Mouse (Mus musculus): ENCODE data around the gene Abhd15.

DNA sequence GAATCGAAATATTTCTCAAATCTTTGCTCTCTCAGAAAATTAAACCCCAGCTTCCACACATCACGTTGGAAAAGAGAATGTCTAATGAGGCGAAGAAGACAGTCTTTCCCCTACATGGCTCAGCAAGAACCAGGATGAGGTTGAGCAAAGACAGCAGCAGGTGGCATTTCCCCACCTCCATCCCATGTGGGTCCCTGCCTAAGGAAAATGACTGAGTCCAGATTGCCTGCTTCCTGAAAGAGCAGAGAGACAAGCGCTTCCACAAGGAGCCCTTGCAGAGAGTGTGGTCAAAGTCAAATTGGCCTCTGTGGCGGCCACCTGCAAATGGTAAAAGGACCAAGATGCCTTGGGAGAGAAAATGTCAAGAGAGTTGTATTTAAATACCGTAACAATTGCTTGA is 24.5 kb upstream of the Abhd15 start:
- no peak for TF ChIP-seq POLR2A (IDR thresholded peaks at IDR 0.05; ENCODE audit: low read depth, low read length)
- TF ChIP-seq CTCF (IDR thresholded peaks at IDR 0.05; ENCODE audit: borderline replicate concordance, insufficient read depth, low read length) = no peak
